Mouse (Mus musculus) layer of hippocampus, adult 2 months (tissue): Measurements from ENCODE around the gene Rec114. TPM values are rescaled to one million over a fixed set of nuclear protein-coding genes. Genes with fewer than 3 reads are reported as not detected.

Experiments
- DNase-seq, 2 experiments: peaks; one replicate each; pipeline ENCODE4 v3.0.0; 2022; ENCODE audit warnings: low spot score in 2 of 2
- H3K27ac ChIP-seq: fragments of 200-600 bp; 2 replicates; pipeline ENCODE4 v1.8.1; 2022
- H3K4me3 ChIP-seq: fragments of 200-600 bp; 2 replicates; pipeline ENCODE4 v1.8.1; 2022; ENCODE audit warnings: mild to moderate bottlenecking
- CTCF ChIP-seq: fragments of 200-600 bp; conservative IDR thresholded peaks from 2 replicates; pipeline ENCODE4 v1.8.1; 2022; ENCODE audit warnings: antibody characterized with exemption, mild to moderate bottlenecking, moderate library complexity
- total RNA-seq, 2 experiments: library from RNA; stranded (reverse); gene quantifications; 2 replicates each; pipeline ENCODE4 v1.2.3; 2021

Rec114 gene
- total RNA-seq, 2 experiments from 2014 or later = 1.5 TPM; not detected in 1

DNA sequence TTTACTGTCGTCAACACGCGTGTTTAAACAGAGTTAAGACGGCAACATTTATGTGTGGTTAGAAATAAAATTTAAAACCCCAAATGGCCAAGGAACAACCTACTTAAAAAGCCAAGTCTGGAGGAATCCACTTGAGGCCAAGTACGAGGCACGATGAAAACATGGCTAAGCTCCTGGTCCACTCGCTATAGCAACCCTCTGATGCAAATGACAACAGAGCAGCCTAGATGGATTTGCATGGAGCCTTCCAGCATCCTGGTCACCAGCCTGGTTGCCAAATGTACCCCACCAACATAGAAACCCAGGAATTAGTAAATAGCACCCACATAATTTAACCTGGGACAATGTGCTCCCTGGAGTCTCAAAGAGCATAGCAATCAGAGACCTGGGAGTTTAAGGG, 40.0 kb downstream of the Rec114 start:
- TF ChIP-seq CTCF = no peak
- no peak overlapping the region for H3K27ac ChIP-seq
- H3K4me3 ChIP-seq = no peak overlapping the region
- DNase-seq = no peak

DNA sequence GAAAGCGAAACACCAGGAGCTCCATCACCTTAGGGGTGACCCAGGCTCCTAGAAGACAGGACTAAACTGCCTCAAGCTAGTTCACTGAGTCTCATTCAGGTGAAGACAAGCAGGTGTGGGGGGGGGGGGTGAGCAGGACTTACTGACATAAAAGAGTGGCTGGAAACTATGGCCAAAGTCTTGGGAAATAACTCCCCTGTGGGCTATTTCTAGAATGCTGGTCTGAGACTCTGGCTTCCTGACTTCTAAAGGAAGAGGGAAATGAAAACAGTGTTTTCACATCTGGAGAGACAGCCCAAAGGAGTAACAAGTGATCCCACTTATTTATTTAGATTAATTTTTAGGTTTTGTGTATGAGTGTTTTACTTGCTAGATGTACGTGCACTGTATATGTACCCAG, 42.0 kb downstream of the Rec114 start:
- no peak for TF ChIP-seq CTCF
- no peak overlapping the region for H3K27ac ChIP-seq
- no peak overlapping the region for H3K4me3 ChIP-seq
- DNase-seq = no peak

DNA sequence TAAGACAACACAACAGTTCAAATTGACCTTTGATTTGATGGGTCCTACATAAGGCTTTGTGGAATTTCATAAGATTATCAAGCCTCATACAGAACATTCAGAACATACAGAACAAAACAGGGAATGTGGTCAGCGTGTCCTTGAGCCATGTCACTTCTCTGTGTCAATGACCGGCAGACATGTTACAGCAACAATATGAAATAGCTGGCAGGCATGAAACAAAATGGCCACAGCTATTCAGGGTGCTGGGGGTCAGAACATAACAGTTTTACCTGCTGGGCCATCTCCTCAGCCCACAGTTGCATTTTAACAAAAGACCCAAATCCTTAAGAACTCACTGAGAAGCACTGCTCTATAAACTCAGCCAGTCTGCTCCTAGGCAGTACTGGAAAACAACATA, 45.3 kb downstream of the Rec114 start:
- H3K27ac ChIP-seq = no peak overlapping the region
- no peak for TF ChIP-seq CTCF
- DNase-seq = no peak
- H3K4me3 ChIP-seq = no peak overlapping the region

DNA sequence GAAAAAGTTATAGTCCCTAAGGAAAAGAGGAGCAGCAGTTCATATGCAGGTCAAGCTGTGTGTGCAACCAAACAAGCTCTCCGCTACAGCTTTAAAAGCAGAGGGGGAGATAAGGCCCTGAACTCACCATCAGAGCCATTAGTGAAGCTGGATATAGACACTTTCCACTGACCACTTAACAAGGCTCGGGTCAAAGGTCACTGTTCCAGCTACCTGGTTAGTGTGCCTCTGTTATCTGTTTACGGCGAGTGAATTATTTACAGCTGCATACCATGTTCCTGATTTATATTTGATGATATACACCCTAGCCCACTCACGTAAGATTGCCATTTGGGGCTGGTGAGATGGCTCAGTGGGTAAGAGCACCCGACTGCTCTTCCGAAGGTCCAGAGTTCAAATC, 52.3 kb downstream of the Rec114 start:
- no peak overlapping the region for H3K4me3 ChIP-seq
- no peak for DNase-seq
- H3K27ac ChIP-seq = no peak overlapping the region
- no peak for TF ChIP-seq CTCF

DNA sequence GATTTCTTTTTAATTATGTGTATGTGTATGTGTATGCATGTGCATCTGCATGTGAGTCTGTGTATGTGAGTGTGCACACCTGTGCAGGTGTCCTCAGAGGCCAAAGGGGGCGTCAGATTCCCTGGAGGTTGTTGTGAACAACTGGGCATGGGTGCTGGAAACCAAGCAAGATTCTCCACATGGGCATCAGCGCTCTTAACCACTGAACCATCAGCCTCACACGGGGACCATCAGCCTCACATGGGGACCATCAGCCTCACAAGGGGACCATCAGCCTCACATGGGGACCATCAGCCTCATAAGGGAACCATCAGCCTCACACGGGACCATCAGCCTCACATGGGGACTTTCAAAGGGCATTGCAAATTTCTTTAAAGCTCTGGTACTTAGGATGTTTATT, 53.1 kb downstream of the Rec114 start:
- DNase-seq = no peak
- TF ChIP-seq CTCF = no peak
- no peak overlapping the region for H3K27ac ChIP-seq
- H3K4me3 ChIP-seq = no peak overlapping the region

DNA sequence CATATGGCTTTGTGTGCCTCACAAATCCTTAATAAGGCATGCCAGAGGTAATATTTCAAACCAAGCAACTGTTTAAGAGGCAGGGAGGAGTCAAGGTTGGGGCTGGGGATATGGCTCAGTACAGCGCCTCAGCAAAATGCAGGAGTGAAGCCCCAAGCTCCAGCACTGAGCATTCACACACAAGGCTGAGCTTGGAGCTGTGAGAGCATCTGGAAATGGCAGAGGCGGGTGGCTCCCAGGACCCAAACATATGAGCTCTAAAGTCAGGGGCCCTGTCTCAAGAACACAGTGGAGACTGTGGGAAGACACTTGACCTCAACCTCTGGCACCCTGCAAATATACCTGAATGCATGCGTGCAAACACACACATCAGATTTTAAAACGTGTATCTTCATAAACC, 55.7 kb downstream of the Rec114 start:
- Histone ChIP-seq H3K4me3 (no peak overlapping the region), H3K27ac (no peak overlapping the region)
- no peak for TF ChIP-seq CTCF
- DNase-seq = no peak

DNA sequence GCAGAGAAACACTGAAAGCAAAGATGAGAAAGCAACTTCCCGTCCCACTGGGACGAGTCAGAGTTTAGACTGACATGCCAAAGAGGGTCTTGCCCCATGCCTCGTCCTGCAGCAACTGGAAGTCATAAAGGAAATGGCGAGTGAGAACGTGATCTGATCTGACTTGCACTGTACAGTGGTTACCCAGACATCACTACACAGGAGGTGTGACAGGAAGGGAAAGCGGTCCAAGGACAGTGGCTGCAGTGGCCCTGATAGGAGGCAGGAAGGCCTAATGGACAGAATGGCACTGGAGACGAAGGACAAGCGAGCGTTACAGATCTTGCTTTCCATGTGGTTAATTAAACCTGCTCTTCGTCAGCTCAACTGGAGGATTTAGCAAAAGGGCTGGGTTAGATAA, 58.5 kb downstream of the Rec114 start:
- Histone ChIP-seq H3K4me3 (no peak overlapping the region), H3K27ac (no peak overlapping the region)
- DNase-seq = no peak
- no peak for TF ChIP-seq CTCF

DNA sequence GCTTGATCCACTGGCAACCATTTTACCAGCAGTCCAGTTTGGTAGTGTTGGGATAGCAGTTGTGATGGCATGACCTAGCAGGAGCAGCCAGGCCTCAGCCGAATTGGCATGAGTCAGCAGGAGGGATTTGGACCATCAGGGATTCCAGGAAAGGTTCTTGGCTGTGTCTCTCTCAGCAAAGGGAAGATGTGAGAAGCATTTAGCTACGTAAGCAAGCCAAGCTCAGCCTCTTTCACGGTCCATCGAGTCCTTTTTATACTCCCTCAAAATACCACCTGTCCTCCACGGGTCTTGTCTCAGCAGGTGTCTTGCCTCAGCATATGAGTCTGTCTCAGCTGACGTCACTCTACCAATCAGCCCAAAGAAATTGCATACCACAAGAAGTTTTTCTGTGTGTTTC, 60.4 kb downstream of the Rec114 start:
- DNase-seq = no peak
- Histone ChIP-seq H3K27ac (no peak overlapping the region), H3K4me3 (no peak overlapping the region)
- TF ChIP-seq CTCF = no peak

DNA sequence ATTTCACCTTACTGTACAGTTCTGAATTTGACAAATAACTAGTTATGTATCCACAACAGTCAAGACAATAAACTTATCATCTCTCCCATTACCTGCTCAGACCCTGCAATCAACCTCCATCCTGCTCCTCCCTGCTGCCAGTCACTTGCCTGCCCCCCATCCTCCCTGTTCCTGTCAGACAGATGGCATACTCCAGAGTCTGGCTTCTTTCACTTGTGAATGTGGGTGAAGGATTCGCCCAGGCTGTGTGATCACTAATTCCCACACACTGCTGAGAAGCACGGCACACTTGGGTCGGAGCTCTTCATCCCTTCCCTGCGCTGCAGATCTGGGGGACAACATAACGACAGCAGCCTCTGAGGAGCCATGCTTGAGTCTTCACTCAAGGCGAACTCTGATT, 61.7 kb downstream of the Rec114 start:
- no peak overlapping the region for H3K4me3 ChIP-seq
- DNase-seq = peak; percentile 23 to 27
- no peak for TF ChIP-seq CTCF
- no peak overlapping the region for H3K27ac ChIP-seq

DNA sequence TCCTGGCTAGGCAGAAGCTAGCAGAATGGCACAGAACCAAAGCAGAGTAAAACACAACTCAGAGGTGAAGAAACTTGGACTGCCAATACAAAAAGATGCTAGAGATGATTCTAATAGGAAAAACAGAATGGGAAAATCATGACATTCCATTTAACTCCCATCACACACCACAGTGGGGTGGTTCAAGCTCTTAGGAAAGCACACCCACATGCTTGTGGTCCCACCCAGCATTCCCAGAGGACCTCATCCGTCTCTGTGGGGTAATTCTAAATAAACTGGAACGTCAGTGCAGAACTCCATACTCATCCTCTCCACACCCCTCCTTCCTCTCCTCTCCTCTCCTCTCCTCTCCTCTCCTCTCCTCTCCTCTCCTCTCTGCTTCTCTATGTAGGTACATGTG, 62.4 kb downstream of the Rec114 start:
- TF ChIP-seq CTCF = no peak

DNA sequence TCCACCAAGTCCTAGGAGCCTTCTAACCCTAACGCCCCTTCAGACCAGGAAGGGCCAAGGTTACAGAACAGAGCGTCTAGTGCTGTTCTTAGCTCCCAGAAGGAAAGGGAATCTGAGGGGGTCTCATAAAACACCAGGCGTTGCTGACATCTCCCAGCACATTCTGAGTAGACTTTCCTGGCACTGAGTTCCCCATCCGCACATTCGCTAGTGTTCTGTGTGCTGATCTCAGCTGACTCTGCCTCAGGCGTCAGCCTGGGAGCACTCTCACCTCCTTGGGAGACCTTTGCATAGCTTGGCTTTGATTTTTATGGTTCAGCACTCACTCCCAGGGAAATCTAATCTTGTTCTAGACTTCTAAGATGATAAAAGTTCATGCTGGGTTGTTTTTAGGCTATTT, 68.4 kb downstream of the Rec114 start:
- DNase-seq = no peak
- Histone ChIP-seq H3K4me3 (no peak overlapping the region), H3K27ac (no peak overlapping the region)
- no peak for TF ChIP-seq CTCF

More for the DNA sequence above, 62.4 kb downstream of the Rec114 start:
- no peak overlapping the region for H3K27ac ChIP-seq
- no peak for DNase-seq
- no peak overlapping the region for H3K4me3 ChIP-seq

DNA sequence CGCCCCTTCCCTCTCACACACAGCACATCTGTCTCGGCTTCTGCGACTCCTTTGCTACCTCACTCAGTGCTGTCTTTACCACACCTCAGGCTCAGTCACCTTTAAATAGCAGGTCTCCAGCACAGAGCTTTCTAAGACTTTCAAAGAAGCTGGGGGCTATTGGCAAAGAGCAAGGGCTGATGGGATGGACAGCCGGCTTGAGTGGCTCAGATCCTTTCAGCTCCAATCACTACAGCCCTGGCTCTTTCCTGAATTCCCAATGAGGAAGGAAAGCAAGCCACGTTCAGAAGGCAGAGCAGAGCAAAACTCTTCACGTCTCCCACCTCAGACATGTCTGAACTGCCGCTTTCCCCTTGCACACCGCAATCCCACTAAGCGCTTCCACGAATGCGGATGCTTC, 69.0 kb downstream of the Rec114 start:
- Histone ChIP-seq H3K27ac (no peak overlapping the region), H3K4me3 (no peak overlapping the region)
- no peak for DNase-seq
- no peak for TF ChIP-seq CTCF

DNA sequence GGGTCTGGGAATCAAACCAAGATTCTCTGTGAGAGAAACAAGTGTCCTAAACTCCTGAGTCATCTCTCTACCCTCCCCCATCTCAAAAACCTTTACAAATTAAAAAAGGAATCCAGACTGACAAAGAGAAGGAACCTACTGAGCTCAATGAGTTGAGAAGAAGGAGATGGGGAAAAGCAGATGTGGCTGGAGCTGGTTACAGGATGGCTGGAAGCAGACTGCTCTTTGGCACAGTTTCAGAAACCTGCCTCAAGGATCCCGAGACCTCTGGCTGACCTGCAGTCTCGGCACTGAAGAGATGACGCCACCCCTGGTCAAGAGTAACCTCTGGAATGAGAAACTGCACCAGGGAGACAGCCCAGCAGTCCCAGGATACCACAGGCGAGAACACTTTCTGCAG, 71.3 kb downstream of the Rec114 start:
- H3K27ac ChIP-seq = no peak overlapping the region
- DNase-seq = no peak
- no peak for TF ChIP-seq CTCF
- no peak overlapping the region for H3K4me3 ChIP-seq

DNA sequence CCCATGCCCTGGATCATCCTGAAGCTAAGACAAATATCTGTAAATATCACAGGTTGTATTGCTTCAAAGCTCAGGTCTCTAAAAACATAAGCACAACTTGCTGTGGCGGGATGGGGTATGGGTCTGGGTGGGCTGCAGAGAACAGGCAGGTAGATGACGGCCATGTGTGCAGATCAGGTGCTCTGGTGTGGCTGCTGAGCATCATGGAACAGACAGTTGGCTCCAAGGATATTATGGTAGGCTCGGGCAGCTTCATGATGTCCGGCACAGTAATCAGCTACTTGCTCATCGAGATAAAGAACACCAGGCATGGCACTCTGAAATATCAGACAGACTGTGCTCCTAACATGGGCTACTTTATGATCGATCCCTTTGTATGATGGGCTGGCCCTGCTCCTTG, 73.9 kb downstream of the Rec114 start:
- no peak overlapping the region for H3K4me3 ChIP-seq
- no peak overlapping the region for H3K27ac ChIP-seq
- TF ChIP-seq CTCF = no peak
- no peak for DNase-seq

DNA sequence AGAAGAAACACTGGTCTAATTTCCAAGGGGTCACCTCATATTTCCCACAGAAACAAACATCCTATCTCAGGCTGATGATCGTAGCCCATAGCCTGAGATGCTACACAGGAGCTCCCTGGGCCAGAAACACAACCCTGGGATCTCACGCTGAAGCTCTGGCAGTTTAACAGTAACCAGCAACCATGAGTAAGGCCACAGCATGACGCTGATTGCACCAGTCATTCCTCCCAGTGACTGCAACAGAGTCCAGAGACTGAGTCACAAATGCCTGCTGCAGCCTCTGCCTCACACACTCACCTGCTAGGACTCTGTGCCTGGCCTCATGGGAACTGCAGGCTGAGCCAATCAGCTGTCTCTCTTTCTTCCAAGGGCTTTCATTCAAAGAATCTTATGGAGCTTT, 74.7 kb downstream of the Rec114 start:
- Histone ChIP-seq H3K4me3 (no peak overlapping the region), H3K27ac (no peak overlapping the region)
- no peak for DNase-seq
- TF ChIP-seq CTCF = no peak

DNA sequence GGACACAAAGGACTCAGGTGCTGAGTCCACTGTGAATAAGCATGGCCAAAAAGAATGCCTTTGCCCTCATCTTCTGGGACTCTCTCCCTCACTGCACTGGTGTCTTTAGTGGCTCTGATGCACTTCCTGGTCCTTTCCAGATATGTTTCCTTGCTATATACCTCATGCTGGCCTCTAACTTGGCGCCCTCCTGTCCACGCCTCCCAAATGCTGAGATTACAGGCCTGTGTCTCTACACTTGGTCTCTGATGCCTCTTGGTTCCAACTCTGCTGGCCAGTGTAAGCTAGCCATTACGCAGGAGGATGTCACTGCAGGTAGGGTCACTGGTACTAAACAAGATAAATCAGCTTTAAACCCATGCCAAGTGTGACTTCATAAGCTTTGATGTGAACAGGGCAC, 75.6 kb downstream of the Rec114 start:
- H3K27ac ChIP-seq = no peak overlapping the region
- DNase-seq = no peak
- no peak for TF ChIP-seq CTCF
- H3K4me3 ChIP-seq = no peak overlapping the region
